Mouse (Mus musculus) midbrain, embryonic 14.5 days (tissue): ENCODE measurements around the gene Tepsin. TPM values are rescaled to one million over a fixed set of nuclear protein-coding genes. Genes with fewer than 3 reads are reported as not detected.

Experiments used
- ATAC-seq: fragments of 200-750 bp; cut with Nextera tagmentation; 2 replicates; pipeline ENCODE4 v1.8.0; 2017; ENCODE audit warnings: moderate number of reproducible peaks, moderate library complexity; ENCODE audit not compliant: low FRiP score, low TSS enrichment
- DNase-seq: peaks from one replicate; pipeline ENCODE4 v3.0.0-alpha.2; 2015
- H3K27ac ChIP-seq: fragments of 300-500 bp; sonication (generic); replicated peaks from 2 replicates; pipeline ENCODE4 v1.5.1; 2014; ENCODE audit warnings: mild to moderate bottlenecking, low read depth, low read length, moderate library complexity
- H3K27me3 ChIP-seq: fragments of 300-500 bp; sonication (generic); 2 replicates; pipeline ENCODE4 v1.6.1; 2014; ENCODE audit warnings: low read length, control low read depth, mixed read lengths; ENCODE audit not compliant: control insufficient read depth, insufficient read depth
- H3K36me3 ChIP-seq: fragments of 300-500 bp; sonication (generic); 2 replicates; pipeline ENCODE4 v1.6.1; 2014; ENCODE audit warnings: low read length, control low read depth; ENCODE audit not compliant: control insufficient read depth, insufficient read depth
- H3K4me1 ChIP-seq: fragments of 300-500 bp; sonication (generic); 2 replicates; pipeline ENCODE4 v1.6.1; 2014; ENCODE audit warnings: mild to moderate bottlenecking, antibody characterized with exemption, low read length, control low read depth; ENCODE audit not compliant: control insufficient read depth, insufficient read depth
- H3K4me2 ChIP-seq: fragments of 300-500 bp; sonication (generic); 2 replicates; pipeline ENCODE4 v1.6.1; 2014; ENCODE audit warnings: mild to moderate bottlenecking, low read length, moderate library complexity
- H3K4me3 ChIP-seq: fragments of 300-500 bp; sonication (generic); replicated peaks from 2 replicates; pipeline ENCODE4 v1.5.1; 2014; ENCODE audit warnings: low read depth, low read length
- H3K9ac ChIP-seq: fragments of 300-500 bp; sonication (generic); replicated peaks from 2 replicates; pipeline ENCODE4 v1.6.1; 2014; ENCODE audit warnings: mild to moderate bottlenecking, low read length, moderate library complexity
- H3K9me3 ChIP-seq: fragments of 300-500 bp; sonication (generic); 2 replicates; pipeline ENCODE4 v1.6.1; 2016; ENCODE audit warnings: low read length, control low read depth, mixed read lengths; ENCODE audit not compliant: control insufficient read depth
- WGBS: fragments of 180-500 bp; shearing (Covaris S2); extraction: QIAGEN DNeasy Blood & Tissue Kit; methylation state at CpG from one replicate; pipeline ENCODE4 v1.1.7; 2014; 5-methylcytosine and 5-hydroxymethylcytosine counted together
- polyA plus RNA-seq: library from polyadenylated mRNA; unstranded; fragments of >200 nt; fragmentation: Nextera tagmentation; extraction: Ambion mirVana; gene quantifications from 2 replicates; pipeline ENCODE4 v1.2.1, GENCODE M21; 2014

Gene Tepsin
- polyA plus RNA-seq, 1 experiment from 2014 or later = 18.0 TPM

DNA sequence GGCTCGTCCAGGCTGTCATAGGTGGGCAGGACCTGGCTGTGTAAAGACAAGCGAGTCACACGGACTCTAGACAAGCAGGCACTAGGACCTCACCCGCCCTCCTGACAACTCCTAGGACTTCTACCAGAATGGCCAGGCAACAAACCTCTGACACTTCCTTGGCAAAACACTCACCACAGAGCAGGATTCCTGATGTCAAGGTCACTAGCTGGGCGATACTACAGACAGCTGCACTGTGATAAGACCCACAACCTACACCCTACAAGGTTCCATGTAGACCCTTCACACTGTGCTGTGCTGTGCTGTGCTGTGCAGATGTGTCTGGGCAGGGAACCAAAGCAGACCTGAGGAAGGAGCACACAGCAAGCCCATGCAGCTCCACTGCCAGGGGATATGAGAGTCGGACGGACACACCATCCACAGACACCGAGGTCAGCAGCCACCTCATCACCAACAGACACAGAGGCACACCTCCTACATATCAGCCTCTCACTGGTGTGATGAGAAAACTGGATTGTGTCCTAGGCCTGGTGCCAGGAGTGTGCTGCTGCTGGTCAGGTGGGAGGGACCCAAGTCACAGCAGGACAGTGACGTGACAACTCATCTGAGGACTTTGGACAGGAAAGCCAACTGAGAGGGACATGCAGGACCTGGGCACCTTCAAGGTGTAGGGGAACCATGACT is 36.5 kb upstream of the Tepsin start:
- WGBS = 94% methylated on average over 9 of the region's 9 CpGs
- Histone ChIP-seq H3K9me3 (no peaks in the 10 kb centered on the region), H3K4me1 (no peaks in the 10 kb centered on the region), H3K4me2 (no peak overlapping the region), H3K9ac (no peak overlapping the region), H3K27ac (no peak overlapping the region), H3K27me3 (no peaks in the 10 kb centered on the region), H3K4me3 (no peak overlapping the region), H3K36me3 (peaks cover 43% of the 10 kb centered on the region)
- ATAC-seq (no peak), DNase-seq (no peak)

DNA sequence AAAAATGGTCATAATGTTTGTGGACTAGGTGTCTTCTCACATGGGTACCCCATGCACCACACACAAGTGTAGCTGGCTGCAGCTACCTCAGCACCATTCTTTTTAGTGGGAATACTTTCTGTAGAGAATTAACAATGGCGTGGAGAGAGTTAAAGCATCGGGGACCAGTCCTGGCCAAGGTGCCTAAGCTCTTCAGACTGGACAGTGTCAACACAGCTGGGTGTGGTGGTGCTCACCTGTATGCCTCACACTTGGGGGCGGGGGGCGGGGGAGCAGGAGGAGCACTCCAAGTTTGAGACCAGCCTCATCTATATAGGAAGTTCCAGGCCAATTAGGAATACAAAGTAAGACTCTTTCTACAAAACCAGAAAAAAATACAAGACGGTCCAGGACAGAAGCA is 35.6 kb upstream of the Tepsin start:
- Histone ChIP-seq H3K4me3 (no peak overlapping the region), H3K9ac (no peak overlapping the region), H3K36me3 (peaks cover 45% of the 10 kb centered on the region), H3K9me3 (no peaks in the 10 kb centered on the region), H3K27ac (no peak overlapping the region), H3K4me1 (no peaks in the 10 kb centered on the region), H3K27me3 (no peaks in the 10 kb centered on the region), H3K4me2 (no peak overlapping the region)
- no peak for DNase-seq
- 94% methylated on average over 5 of the region's 5 CpGs for WGBS
- no peak for ATAC-seq

GRCm38 (mm10) chr11:120129281-120129680 is 30.8 kb upstream of the Tepsin start:
- H3K27ac ChIP-seq = no peak overlapping the region
- peaks cover 67% of the 10 kb centered on the region for H3K36me3 ChIP-seq
- ATAC-seq (no peak), DNase-seq (no peak)
- no peaks in the 10 kb centered on the region for H3K9me3 ChIP-seq
- H3K27me3 ChIP-seq = no peaks in the 10 kb centered on the region
- H3K9ac ChIP-seq = no peak overlapping the region
- WGBS = 58% methylated on average over 7 of the region's 7 CpGs
- H3K4me2 ChIP-seq = no peak overlapping the region
- H3K4me1 ChIP-seq = no peaks in the 10 kb centered on the region
- no peak overlapping the region for H3K4me3 ChIP-seq

GRCm38 (mm10) chr11:120126845-120127244 is 28.3 kb upstream of the Tepsin start:
- H3K4me2 ChIP-seq = no peak overlapping the region
- no peak for ATAC-seq
- H3K9ac ChIP-seq = no peak overlapping the region
- H3K27ac ChIP-seq = no peak overlapping the region
- 92% methylated on average over 2 of the region's 2 CpGs for WGBS
- no peak overlapping the region for H3K4me3 ChIP-seq
- DNase-seq = no peak
- peaks cover 66% of the 10 kb centered on the region for H3K36me3 ChIP-seq
- no peaks in the 10 kb centered on the region for H3K4me1 ChIP-seq
- no peaks in the 10 kb centered on the region for H3K27me3 ChIP-seq
- H3K9me3 ChIP-seq = no peaks in the 10 kb centered on the region

DNA sequence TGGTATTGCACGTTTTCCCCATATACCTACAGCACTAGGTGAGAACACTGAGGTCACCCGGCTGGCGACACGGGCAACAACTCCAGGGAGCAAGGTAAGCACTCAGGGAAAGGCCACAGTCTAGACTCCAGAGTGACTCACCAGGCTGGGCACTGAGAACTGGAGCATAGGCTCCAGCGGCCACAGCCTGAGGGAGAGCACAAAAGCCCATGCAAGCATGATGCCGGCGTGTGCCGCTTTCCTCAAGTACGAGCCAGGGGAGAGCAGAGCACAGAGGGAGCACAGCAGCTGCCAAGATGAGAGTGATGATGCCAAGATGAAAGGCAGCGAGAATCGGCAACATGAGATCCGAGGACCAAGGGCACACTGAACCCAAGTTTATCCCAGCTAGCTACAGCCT is 23.6 kb upstream of the Tepsin start:
- 90% methylated on average over 12 of the region's 12 CpGs for WGBS
- no peak overlapping the region for H3K9ac ChIP-seq
- no peaks in the 10 kb centered on the region for H3K4me1 ChIP-seq
- H3K27me3 ChIP-seq = no peaks in the 10 kb centered on the region
- H3K36me3 ChIP-seq = peaks cover 42% of the 10 kb centered on the region
- ATAC-seq (no peak), DNase-seq (no peak)
- no peak overlapping the region for H3K4me3 ChIP-seq
- H3K4me2 ChIP-seq = no peak overlapping the region
- H3K9me3 ChIP-seq = no peaks in the 10 kb centered on the region
- H3K27ac ChIP-seq = no peak overlapping the region

- WGBS = 84% methylated on average over 17 of the region's 17 CpGs
- H3K9ac ChIP-seq = no peak overlapping the region
- no peak overlapping the region for H3K4me3 ChIP-seq
- H3K4me2 ChIP-seq = no peak overlapping the region
- H3K36me3 ChIP-seq = peaks cover 45% of the 10 kb centered on the region
- no peak for ATAC-seq
- no peak overlapping the region for H3K27ac ChIP-seq
- peak; percentile 79 for DNase-seq
- no peaks in the 10 kb centered on the region for H3K9me3 ChIP-seq
- H3K4me1 ChIP-seq = no peaks in the 10 kb centered on the region
- H3K27me3 ChIP-seq = no peaks in the 10 kb centered on the region
Observed at GRCm38 (mm10) chr11:120120642-120121420, 22.3 kb upstream of the Tepsin start.

DNA sequence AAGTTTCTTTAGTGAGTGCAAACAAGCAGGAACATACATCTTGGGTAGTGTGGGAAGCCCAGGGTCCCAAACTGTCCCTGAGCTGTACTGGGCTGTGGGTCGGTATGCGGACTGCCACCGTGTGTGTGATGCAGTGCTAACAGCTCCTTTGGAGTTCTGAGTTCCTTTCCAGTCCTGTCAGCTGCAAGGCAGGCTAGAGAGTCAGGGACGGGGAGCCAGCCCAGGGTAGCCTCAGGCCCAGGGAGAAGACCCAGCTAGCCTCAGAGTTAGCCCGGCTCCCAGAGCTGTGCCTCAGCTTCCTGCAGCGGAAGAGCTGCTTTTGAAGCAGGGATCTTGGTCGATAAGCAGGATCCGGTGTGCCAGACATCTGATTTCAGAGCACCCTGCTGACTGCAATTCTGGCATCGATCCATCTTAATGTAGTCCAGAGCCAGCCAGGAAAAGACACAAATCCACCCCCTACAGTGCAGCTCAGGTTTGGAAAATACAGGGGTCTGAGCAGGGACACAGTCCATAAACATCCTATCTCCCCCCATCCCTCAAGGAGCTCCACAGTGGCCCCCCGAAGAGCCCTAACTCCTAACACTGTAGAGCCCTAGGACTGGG is 21.5 kb upstream of the Tepsin start:
- H3K4me3 ChIP-seq = no peak overlapping the region
- no peaks in the 10 kb centered on the region for H3K9me3 ChIP-seq
- no peak for DNase-seq
- H3K27ac ChIP-seq = no peak overlapping the region
- H3K27me3 ChIP-seq = no peaks in the 10 kb centered on the region
- ATAC-seq = no peak
- WGBS = 78% methylated on average over 10 of the region's 10 CpGs
- no peak overlapping the region for H3K4me2 ChIP-seq
- peaks cover 46% of the 10 kb centered on the region for H3K36me3 ChIP-seq
- H3K9ac ChIP-seq = no peak overlapping the region
- H3K4me1 ChIP-seq = no peaks in the 10 kb centered on the region

- Histone ChIP-seq H3K4me1 (no peaks in the 10 kb centered on the region), H3K4me2 (no peak overlapping the region), H3K36me3 (peaks cover 51% of the 10 kb centered on the region), H3K27me3 (no peaks in the 10 kb centered on the region), H3K27ac (no peak overlapping the region), H3K4me3 (no peak overlapping the region), H3K9me3 (no peaks in the 10 kb centered on the region), H3K9ac (no peak overlapping the region)
- DNase-seq (no peak), ATAC-seq (no peak)
- 95% methylated on average over 7 of the region's 7 CpGs for WGBS
Observed at GRCm38 (mm10) chr11:120119108-120119507, 20.6 kb upstream of the Tepsin start.
